Mouse (Mus musculus): ENCODE results near the gene Serpina1b. TPM values are rescaled to one million over a fixed set of nuclear protein-coding genes. Genes with fewer than 3 reads are reported as not detected.
"Not testable (repeated sequence)": the region's sequence is repeated elsewhere in the genome, so short reads cannot be mapped to it uniquely, and the experiment has no call there.

The Serpina1b gene
- polyA plus RNA-seq, 1 experiment from 2014 or later = 0.39 TPM

DNA sequence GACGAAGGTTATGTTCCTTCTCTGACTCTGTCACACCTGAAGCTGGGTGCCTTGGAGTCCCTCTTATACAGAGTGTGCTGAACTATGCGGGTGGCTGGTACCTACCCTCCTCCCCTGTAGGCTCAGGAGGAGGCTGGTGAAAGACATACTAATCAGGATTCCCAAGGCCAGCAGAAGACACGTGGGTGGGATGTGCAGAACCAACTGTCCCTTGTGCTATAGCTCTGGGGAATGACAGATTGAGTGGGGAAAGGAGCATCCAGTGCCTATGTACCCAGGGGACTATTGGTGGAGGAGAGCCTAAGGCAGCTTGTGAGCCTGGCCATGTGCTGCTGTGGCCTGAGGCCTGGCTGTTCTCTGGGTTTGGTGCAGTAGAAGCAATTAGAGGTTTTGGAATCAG is 144.1 kb downstream of the Serpina1b start:
- Histone ChIP-seq H3K9ac (no peak overlapping the region), H3K27me3 (ENCODE audit: insufficient read depth, low read length) (no peaks in the 10 kb centered on the region), H3K4me1 (ENCODE audit: insufficient read depth) (no peaks in the 10 kb centered on the region), H3K4me3 (ENCODE audit: low read depth, low read length) (no peak overlapping the region), H3K27ac (ENCODE audit: low read depth) (no peak overlapping the region), H3K36me3 (ENCODE audit: insufficient read depth) (no peaks in the 10 kb centered on the region), H3K4me2 (no peak overlapping the region), H3K9me3 (ENCODE audit: low read depth, low read length) (no peaks in the 10 kb centered on the region)
- no peak for TF ChIP-seq CTCF (IDR thresholded peaks at IDR 0.05; ENCODE audit: low read depth)
- DNase-seq (no peak), ATAC-seq (ENCODE audit: insufficient read depth) (no peak)
- 72% methylated on average over 3 of the region's 3 CpGs for WGBS

DNA sequence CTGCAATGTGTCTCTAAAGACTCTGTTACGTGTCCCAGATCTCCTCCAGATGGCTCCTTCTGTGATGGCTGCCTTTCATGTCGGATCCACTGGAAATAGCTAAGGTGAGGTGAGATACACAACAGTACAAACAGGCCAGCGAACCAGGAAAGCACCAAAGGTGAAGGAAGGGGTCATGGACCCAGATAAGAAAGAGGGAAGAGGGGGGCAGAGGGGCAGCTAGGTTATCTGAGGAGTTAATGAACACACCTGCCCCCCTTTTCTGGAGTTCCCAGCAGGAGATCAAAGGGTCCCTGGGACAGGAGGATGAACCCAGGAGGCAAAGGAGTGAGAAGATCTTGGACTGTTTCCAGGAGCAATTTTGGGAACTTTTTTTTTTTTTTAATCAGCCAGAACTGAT is 144.8 kb downstream of the Serpina1b start:
- Histone ChIP-seq H3K27me3 (ENCODE audit: insufficient read depth, low read length) (no peaks in the 10 kb centered on the region), H3K9me3 (ENCODE audit: low read depth, low read length) (no peaks in the 10 kb centered on the region), H3K4me3 (ENCODE audit: low read depth, low read length) (no peak overlapping the region), H3K27ac (ENCODE audit: low read depth) (no peak overlapping the region), H3K4me1 (ENCODE audit: insufficient read depth) (no peaks in the 10 kb centered on the region), H3K4me2 (no peak overlapping the region), H3K36me3 (ENCODE audit: insufficient read depth) (no peaks in the 10 kb centered on the region), H3K9ac (no peak overlapping the region)
- ATAC-seq (ENCODE audit: insufficient read depth) = no peak
- TF ChIP-seq CTCF (IDR thresholded peaks at IDR 0.05; ENCODE audit: low read depth) = no peak
- DNase-seq = no peak
- WGBS = 23% methylated on average over 3 of the region's 3 CpGs

DNA sequence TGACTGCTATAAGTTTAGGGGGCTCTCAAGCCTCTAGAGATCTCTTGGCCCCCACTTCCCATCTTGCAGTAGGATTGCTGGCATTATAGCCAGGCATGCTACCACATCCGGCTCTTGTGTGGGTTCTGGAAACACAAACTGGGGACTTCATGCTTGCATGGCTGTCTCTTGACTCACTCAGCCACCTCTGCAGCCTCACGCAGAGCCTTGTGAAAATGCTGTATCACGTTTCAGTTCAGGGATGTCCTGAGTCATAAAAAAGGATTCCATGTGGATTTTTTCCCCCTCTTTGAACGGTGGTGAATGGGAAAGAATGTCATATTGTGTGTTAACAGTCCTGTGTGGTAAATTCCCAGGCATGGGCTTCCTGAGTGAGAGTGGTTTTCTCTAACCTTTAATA is 146.4 kb downstream of the Serpina1b start:
- no peak for DNase-seq
- Histone ChIP-seq H3K27ac (ENCODE audit: low read depth) (no peak overlapping the region), H3K4me3 (ENCODE audit: low read depth, low read length) (no peak overlapping the region), H3K9me3 (ENCODE audit: low read depth, low read length) (no peaks in the 10 kb centered on the region), H3K36me3 (ENCODE audit: insufficient read depth) (no peaks in the 10 kb centered on the region), H3K9ac (no peak overlapping the region), H3K4me1 (ENCODE audit: insufficient read depth) (no peaks in the 10 kb centered on the region), H3K4me2 (no peak overlapping the region), H3K27me3 (ENCODE audit: insufficient read depth, low read length) (no peaks in the 10 kb centered on the region)
- ATAC-seq (ENCODE audit: insufficient read depth) = no peak
- 35% methylated on average over 4 of the region's 4 CpGs for WGBS
- no peak for TF ChIP-seq CTCF (IDR thresholded peaks at IDR 0.05; ENCODE audit: low read depth)

DNA sequence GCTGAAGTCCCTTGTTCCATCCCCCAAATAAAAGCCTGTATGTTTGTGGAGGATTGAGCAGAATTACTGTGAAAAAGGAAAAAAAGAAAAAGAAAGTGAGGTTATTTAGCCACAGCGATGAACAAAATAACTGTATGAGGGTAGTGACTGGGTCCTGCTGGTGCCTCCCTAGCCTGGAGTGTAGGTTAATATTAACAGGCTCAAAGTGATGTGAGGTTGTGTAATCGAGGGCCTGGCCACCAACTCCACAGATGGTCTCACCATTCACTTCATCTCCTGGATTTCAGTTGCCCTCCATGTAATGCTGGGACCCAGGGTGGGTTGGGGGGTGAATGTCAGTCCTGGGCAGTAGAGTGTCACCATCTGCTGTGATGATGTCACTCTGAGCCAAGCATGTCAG is 148.4 kb downstream of the Serpina1b start:
- DNase-seq (no peak), ATAC-seq (ENCODE audit: insufficient read depth) (no peak)
- H3K4me1 ChIP-seq (ENCODE audit: insufficient read depth) = no peaks in the 10 kb centered on the region
- H3K9me3 ChIP-seq (ENCODE audit: low read depth, low read length) = no peaks in the 10 kb centered on the region
- no peaks in the 10 kb centered on the region for H3K27me3 ChIP-seq (ENCODE audit: insufficient read depth, low read length)
- no peak for TF ChIP-seq CTCF (IDR thresholded peaks at IDR 0.05; ENCODE audit: low read depth)
- no peak overlapping the region for H3K9ac ChIP-seq
- no peak overlapping the region for H3K27ac ChIP-seq (ENCODE audit: low read depth)
- 63% methylated on average over 2 of the region's 2 CpGs for WGBS
- H3K4me3 ChIP-seq (ENCODE audit: low read depth, low read length) = no peak overlapping the region
- H3K4me2 ChIP-seq = no peak overlapping the region
- H3K36me3 ChIP-seq (ENCODE audit: insufficient read depth) = no peaks in the 10 kb centered on the region

DNA sequence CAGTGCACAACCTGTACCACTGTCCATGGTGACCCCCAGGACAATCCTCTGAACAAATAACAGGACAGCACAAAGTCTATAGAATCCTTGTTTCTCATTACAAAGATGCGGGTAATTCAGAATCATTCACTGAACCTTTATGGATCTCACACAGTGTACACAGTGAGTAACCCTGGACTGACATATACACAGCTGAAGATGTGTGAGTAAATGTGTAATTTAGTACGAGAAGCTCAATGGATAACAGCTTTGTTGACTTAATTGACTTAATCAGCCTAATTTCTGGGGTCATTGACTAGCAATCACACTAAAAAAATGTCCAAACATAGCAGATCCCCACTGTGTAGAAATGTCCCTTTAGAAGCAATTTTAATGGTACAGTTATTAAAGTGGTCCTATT is 149.0 kb downstream of the Serpina1b start:
- H3K27ac ChIP-seq (ENCODE audit: low read depth) = no peak overlapping the region
- no peaks in the 10 kb centered on the region for H3K36me3 ChIP-seq (ENCODE audit: insufficient read depth)
- DNase-seq (no peak), ATAC-seq (ENCODE audit: insufficient read depth) (no peak)
- no peak overlapping the region for H3K9ac ChIP-seq
- no peaks in the 10 kb centered on the region for H3K4me1 ChIP-seq (ENCODE audit: insufficient read depth)
- no peak overlapping the region for H3K4me2 ChIP-seq
- no peak for TF ChIP-seq CTCF (IDR thresholded peaks at IDR 0.05; ENCODE audit: low read depth)
- no peaks in the 10 kb centered on the region for H3K9me3 ChIP-seq (ENCODE audit: low read depth, low read length)
- 70% methylated on average over 2 of the region's 2 CpGs for WGBS
- no peaks in the 10 kb centered on the region for H3K27me3 ChIP-seq (ENCODE audit: insufficient read depth, low read length)
- no peak overlapping the region for H3K4me3 ChIP-seq (ENCODE audit: low read depth, low read length)

DNA sequence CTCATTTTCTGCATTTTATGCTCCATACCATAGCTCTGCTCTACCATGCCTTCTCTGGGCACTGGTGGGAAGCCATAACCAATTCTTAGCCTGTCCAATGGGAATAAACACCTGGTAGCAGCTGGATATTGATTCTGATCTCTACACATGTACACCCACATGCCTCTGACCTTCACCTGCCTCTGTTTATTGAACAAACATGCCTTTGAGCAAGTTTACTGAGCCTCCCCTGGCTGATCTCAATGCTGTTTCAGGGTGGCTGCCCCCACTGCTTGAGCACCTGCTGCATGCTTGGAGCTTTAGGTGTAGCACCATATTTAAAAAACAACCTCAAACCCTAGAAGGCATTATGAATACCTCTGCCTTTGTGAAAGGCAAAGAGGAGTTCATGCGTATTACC is 150.3 kb downstream of the Serpina1b start:
- H3K9me3 ChIP-seq (ENCODE audit: low read depth, low read length); H3K27me3 ChIP-seq (ENCODE audit: insufficient read depth, low read length); ATAC-seq (ENCODE audit: insufficient read depth); H3K9ac ChIP-seq; DNase-seq; H3K4me3 ChIP-seq (ENCODE audit: low read depth, low read length); H3K36me3 ChIP-seq (ENCODE audit: insufficient read depth); H3K4me2 ChIP-seq; H3K27ac ChIP-seq (ENCODE audit: low read depth); H3K4me1 ChIP-seq (ENCODE audit: insufficient read depth): not testable (repeated sequence)
- 93% methylated on average over 1 of the region's 1 CpGs for WGBS

Other genes starting within 250 kb of the Serpina1b start
- 0.08 TPM in 1 of 2 replicates, not detected in the other for gene Serpina10, start 198.9 kb downstream of the Serpina1b start, polyA plus RNA-seq (2014; fragmentation: Nextera tagmentation; extraction: Ambion mirVana)
- 0.27 and 1.3 TPM in 2 replicates for gene Serpina6, start 173.2 kb downstream of the Serpina1b start, polyA plus RNA-seq (2014; fragmentation: Nextera tagmentation; extraction: Ambion mirVana)
- not detected in 2 replicates for gene Serpina16, start 154.2 kb downstream of the Serpina1b start, polyA plus RNA-seq (2014; fragmentation: Nextera tagmentation; extraction: Ambion mirVana)
- not detected in 2 replicates for gene Serpina1f, start 134.8 kb downstream of the Serpina1b start, polyA plus RNA-seq (2014; fragmentation: Nextera tagmentation; extraction: Ambion mirVana)
- gene Serpina1d, start 56.8 kb downstream of the Serpina1b start, polyA plus RNA-seq (2014; fragmentation: Nextera tagmentation; extraction: Ambion mirVana) = not detected in 2 replicates
- 0.24 TPM in 1 of 2 replicates, not detected in the other for gene Serpina1a, start 33.2 kb upstream of the Serpina1b start, polyA plus RNA-seq (2014; fragmentation: Nextera tagmentation; extraction: Ambion mirVana)
- gene Serpina1c, start 74.5 kb upstream of the Serpina1b start, polyA plus RNA-seq (2014; fragmentation: Nextera tagmentation; extraction: Ambion mirVana) = not detected in 2 replicates
- gene Serpina1e, start 128.6 kb upstream of the Serpina1b start, polyA plus RNA-seq (2014; fragmentation: Nextera tagmentation; extraction: Ambion mirVana) = 0.16 TPM in 1 of 2 replicates, not detected in the other
- gene Serpina11, start 159.6 kb upstream of the Serpina1b start, polyA plus RNA-seq (2014; fragmentation: Nextera tagmentation; extraction: Ambion mirVana) = not detected in 2 replicates
- gene Serpina9, start 183.4 kb upstream of the Serpina1b start, polyA plus RNA-seq (2014; fragmentation: Nextera tagmentation; extraction: Ambion mirVana) = not detected in 2 replicates
- not detected in 2 replicates for gene Serpina12, start 214.1 kb upstream of the Serpina1b start, polyA plus RNA-seq (2014; fragmentation: Nextera tagmentation; extraction: Ambion mirVana)

Data from lung, embryonic 14.5 days (tissue).